Mouse (Mus musculus) gastrocnemius, adult 2 months (tissue): ENCODE data around the gene Rps16. TPM values are rescaled to one million over a fixed set of nuclear protein-coding genes. Genes with fewer than 3 reads are reported as not detected.
A peak's percentile ranks its signal among the peaks of the same experiment; 100 is the strongest.

Experiments
- DNase-seq: peaks from one replicate; pipeline ENCODE4 v3.0.0; 2022
- H3K27ac ChIP-seq: fragments of 200-600 bp; 2 replicates; pipeline ENCODE4 v1.8.1; 2022; ENCODE audit warnings: mild to moderate bottlenecking
- H3K4me3 ChIP-seq: fragments of 200-600 bp; 2 replicates; pipeline ENCODE4 v1.8.1; 2022; ENCODE audit warnings: mild to moderate bottlenecking, moderate library complexity
- CTCF ChIP-seq: fragments of 200-600 bp; IDR thresholded peaks from 2 replicates; pipeline ENCODE4 v1.8.1; 2022; ENCODE audit warnings: antibody characterized with exemption, mild to moderate bottlenecking, moderate library complexity
- intact Hi-C: fragments of 180-260 bp; cut with DNase I; formaldehyde crosslinking; loops from one replicate; pipeline ENCODE4 v1.15.1; 2025
- total RNA-seq, 2 experiments: library from RNA; stranded (reverse); gene quantifications; 2 replicates each; pipeline ENCODE4 v1.2.3; 2021

Gene Rps16
- total RNA-seq, 2 experiments from 2014 or later = 373 to 449 TPM

DNA sequence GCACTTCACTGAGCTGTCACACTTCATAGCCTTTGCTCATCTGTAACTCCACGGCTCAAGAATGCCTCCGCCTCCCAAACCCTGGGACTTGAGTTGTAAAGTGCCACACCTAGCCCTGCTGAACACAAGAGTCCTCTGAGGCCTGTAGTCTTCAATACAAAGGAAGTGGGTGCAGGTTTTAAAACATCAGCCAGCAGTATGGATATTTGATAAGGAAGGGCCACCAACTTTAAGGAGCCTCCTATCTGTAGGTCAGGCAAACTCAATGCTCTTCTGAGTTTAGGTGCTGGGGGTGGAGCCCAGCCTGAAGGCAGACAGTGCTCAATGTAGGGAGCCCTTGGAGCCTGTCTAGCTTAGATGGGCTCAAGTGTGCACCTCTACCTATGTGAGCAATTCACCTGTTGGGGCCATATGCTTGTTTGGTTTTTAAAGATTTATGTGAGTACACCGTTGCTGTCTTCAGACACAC, 3.7 kb downstream of the Rps16 start:
- intact Hi-C loops = no loop called here
- H3K4me3 ChIP-seq = no peak overlapping the region
- TF ChIP-seq CTCF = no peak
- no peak for DNase-seq
- H3K27ac ChIP-seq = no peak overlapping the region

DNA sequence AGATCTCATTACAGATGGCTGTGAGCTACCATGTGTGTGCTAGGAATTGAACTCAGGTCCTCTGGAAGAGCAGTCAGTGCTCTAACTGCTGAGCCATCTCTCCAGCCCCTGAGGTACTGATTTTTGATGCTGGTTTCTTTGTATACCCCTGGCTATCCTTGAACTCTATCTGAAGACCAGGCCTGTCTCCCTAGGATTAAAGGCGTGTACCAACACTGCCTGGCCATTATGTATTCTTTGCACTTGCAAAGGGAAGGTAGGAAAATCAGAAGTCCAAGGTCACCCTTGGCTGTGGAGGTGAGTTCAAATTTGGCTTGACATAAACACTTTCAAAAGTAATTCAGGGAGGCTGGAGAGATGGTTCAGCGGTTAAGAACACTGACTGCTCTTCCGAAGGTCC, 4.1 kb downstream of the Rps16 start:
- intact Hi-C loops = no loop called here
- TF ChIP-seq CTCF = no peak
- H3K27ac ChIP-seq = no peak overlapping the region
- H3K4me3 ChIP-seq = no peak overlapping the region
- DNase-seq = no peak

DNA sequence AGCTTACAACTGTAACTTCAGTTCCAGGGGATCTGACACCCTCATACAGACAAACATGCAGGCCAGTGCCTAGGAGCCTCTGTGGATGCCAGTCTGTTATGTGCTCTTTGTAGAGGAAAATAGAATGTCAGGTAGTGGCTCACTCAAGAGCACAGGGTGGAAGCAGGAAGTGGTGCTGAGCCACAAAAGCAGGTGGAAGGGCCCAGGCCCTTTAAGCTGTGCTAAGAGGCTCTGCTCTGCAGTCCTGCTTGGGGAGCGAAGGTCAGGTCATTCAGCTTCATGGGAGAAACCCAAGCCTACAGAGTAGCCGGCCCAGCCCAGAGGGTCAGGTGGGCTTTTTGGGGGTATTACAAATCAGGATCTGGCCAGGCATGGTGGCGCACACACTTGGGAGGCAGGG, 4.8 kb downstream of the Rps16 start:
- no peak overlapping the region for H3K4me3 ChIP-seq
- no peak overlapping the region for H3K27ac ChIP-seq
- no peak for DNase-seq
- TF ChIP-seq CTCF = no peak
- intact Hi-C loops = no loop called here

DNA sequence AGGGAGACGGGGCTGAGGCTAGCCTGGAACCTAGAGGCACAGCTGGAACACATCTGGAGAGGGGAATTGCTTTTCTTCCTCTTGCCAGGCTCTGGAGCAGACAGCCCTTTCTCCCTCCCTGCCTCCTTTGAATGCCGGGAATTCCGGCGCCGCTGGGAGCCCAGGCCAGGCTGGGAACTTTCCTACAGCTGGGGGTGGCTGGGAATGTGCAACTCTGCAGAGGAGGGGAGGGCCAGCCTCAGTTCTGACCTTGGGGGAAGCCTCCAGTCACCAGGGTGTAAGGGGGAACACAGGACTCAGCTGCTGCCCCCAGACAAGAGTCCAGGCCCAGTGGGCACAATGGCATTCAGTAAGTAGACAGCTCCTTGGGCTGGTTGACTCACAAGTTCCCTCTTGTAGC, 6.5 kb downstream of the Rps16 start:
- Histone ChIP-seq H3K4me3 (0 out of 2 replicates have a peak overlapping the region, but pooled peaks have one; percentile 4), H3K27ac (peak overlapping the region; percentile 75)
- no peak for TF ChIP-seq CTCF
- intact Hi-C loops = no loop called here
- peak; percentile 59 for DNase-seq

DNA sequence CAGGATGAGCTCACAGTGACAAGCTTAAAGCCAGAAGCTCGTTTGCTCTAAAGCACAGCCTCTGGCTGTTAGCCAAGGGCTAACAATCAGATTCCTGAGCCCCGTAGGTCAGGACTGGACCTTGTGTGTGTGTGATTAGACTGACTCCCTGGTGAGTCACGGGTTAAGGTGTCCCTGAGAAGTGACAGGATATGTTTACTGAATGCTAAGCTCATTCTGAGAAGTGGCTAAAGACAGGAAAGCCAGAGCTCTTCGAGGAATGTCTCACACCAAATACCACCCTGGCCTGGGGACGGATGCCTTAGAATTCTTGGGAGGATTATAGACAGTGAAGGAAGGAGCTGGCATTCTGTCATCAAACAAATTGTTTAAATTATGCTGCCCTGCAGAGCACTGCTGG, 7.5 kb downstream of the Rps16 start:
- H3K27ac ChIP-seq = peak overlapping the region; percentile 75
- TF ChIP-seq CTCF = no peak
- DNase-seq = no peak
- H3K4me3 ChIP-seq = no peak overlapping the region
- intact Hi-C loops = no loop called here

GRCm38 (mm10) chr7:28358431-28358830, 8.0 kb downstream of the Rps16 start:
- intact Hi-C loops = no loop called here
- no peak for TF ChIP-seq CTCF
- peak overlapping the region; percentile 75 for H3K27ac ChIP-seq

DNA sequence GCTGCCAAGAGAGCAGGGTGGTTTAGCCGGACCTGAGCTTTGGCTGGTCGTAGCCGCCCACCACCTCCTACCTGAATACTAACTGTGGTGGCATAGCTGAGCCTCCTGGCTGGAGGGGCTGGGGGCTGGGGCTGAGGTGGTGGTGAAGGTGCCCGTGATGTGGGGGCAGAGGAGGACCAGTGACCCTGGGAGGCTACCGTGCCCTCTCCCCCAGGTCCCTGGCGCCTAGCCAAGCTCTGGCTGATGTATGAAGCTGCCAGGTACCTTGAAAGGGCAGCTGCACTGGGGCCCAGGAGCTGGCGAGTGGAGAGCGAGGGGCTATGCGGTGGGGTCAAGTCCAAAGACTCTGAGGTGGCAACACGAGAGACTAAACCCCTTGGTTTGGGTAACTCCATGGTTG, 9.4 kb downstream of the Rps16 start:
- Histone ChIP-seq H3K27ac (no peak overlapping the region), H3K4me3 (no peak overlapping the region)
- TF ChIP-seq CTCF = no peak
- DNase-seq = peak; percentile 45
- intact Hi-C loops = no loop called here

More at GRCm38 (mm10) chr7:28358431-28358830, 8.0 kb downstream of the Rps16 start:
- H3K4me3 ChIP-seq = no peak overlapping the region
- no peak for DNase-seq

- no peak overlapping the region for H3K4me3 ChIP-seq
- no peak for DNase-seq
- no peak for TF ChIP-seq CTCF
- intact Hi-C loops = no loop called here
- no peak overlapping the region for H3K27ac ChIP-seq
These were observed 9.8 kb downstream of the Rps16 start for GRCm38 (mm10) chr7:28360291-28360690.

GRCm38 (mm10) chr7:28361647-28362341, 11.3 kb downstream of the Rps16 start:
- TF ChIP-seq CTCF = no peak
- DNase-seq = peak; percentile 33
- H3K4me3 ChIP-seq = no peak overlapping the region
- intact Hi-C loops = no loop called here
- peak overlapping the region; percentile 57 for H3K27ac ChIP-seq

- peak overlapping the region; percentile 57 for H3K27ac ChIP-seq
- DNase-seq = no peak
- H3K4me3 ChIP-seq = no peak overlapping the region
- no peak for TF ChIP-seq CTCF
- intact Hi-C loops = no loop called here
These were observed 12.1 kb downstream of the Rps16 start for GRCm38 (mm10) chr7:28362441-28363060.

- DNase-seq = no peak
- Histone ChIP-seq H3K27ac (no peak overlapping the region), H3K4me3 (no peak overlapping the region)
- TF ChIP-seq CTCF = no peak
- intact Hi-C loops = no loop called here
These were observed 17.3 kb downstream of the Rps16 start for GRCm38 (mm10) chr7:28367663-28368275.

GRCm38 (mm10) chr7:28368276-28368920, 17.9 kb downstream of the Rps16 start:
- no peak overlapping the region for H3K4me3 ChIP-seq
- TF ChIP-seq CTCF = no peak
- H3K27ac ChIP-seq = peak overlapping the region; percentile 5; the same call in 1 of the 2 replicates
- intact Hi-C loops = no loop called here
- DNase-seq = no peak

DNA sequence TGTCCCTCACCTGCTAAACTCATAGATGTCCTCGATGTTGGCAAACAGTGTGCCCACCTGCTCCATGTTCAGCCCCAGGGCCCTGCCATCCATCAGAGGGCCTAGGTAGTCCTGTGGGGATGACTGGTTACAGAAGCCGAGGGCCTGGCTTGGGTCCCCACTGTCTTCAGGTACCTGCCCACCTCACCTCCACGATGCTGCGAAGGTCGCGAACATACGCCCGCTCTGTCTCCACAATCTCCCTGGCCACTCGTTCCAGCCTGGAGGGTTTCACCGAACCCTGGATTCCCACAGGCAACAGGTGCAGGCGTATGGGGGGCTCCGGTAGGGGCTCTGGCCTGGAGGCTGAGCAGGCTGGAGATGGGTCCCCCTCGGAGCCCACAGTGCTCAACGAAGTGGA, 19.6 kb downstream of the Rps16 start:
- intact Hi-C loops = loop anchor here (2.0 kb wide), 1 partner anchor 17 kb away; no protein-coding TSS in a partner anchor
- TF ChIP-seq CTCF = no peak
- DNase-seq = no peak
- peak overlapping the region; percentile 94; the same call in 1 of the 2 replicates for H3K27ac ChIP-seq
- peak overlapping the region; percentile 76 for H3K4me3 ChIP-seq
